Mouse (Mus musculus): ENCODE measurements around the gene Adora3.

The Adora3 gene

GRCm38 (mm10) chr3:105870558-105870957 lies at the start of gene Adora3, which contains the start of gene Tmigd3:
Gene Adora3, plus strand, starts transcription at chr3:105870858.
Gene Tmigd3, plus strand, starts transcription at chr3:105870903.
- no peak for DNase-seq (ENCODE audit: low spot score)

GRCm38 (mm10) chr3:105821504-105821903 lies 49.2 kb upstream of the Adora3 start:
- DNase-seq (ENCODE audit: low spot score) = no peak

- DNase-seq (ENCODE audit: low spot score) = no peak
Observed at GRCm38 (mm10) chr3:105823609-105824008, 47.0 kb upstream of the Adora3 start.

GRCm38 (mm10) chr3:105824103-105824502 lies 46.6 kb upstream of the Adora3 start:
- no peak for DNase-seq (ENCODE audit: low spot score)

GRCm38 (mm10) chr3:105824704-105825103 lies 46.0 kb upstream of the Adora3 start:
- no peak for DNase-seq (ENCODE audit: low spot score)

GRCm38 (mm10) chr3:105825501-105826161 lies 45.0 kb upstream of the Adora3 start:
- DNase-seq (ENCODE audit: low spot score) = no peak

GRCm38 (mm10) chr3:105831584-105831983 lies 39.1 kb upstream of the Adora3 start:
- DNase-seq (ENCODE audit: low spot score) = no peak

- no peak for DNase-seq (ENCODE audit: low spot score)
Observed at GRCm38 (mm10) chr3:105835875-105836274, 34.8 kb upstream of the Adora3 start.

- no peak for DNase-seq (ENCODE audit: low spot score)
Observed at GRCm38 (mm10) chr3:105836883-105837282, 33.8 kb upstream of the Adora3 start.

GRCm38 (mm10) chr3:105838655-105839054 lies 32.0 kb upstream of the Adora3 start:
- no peak for DNase-seq (ENCODE audit: low spot score)

- DNase-seq (ENCODE audit: low spot score) = no peak
Observed at GRCm38 (mm10) chr3:105839836-105840235, 30.8 kb upstream of the Adora3 start.

GRCm38 (mm10) chr3:105846294-105847069 lies 24.2 kb upstream of the Adora3 start:
- no peak for DNase-seq (ENCODE audit: low spot score)

- no peak for DNase-seq (ENCODE audit: low spot score)
Observed at GRCm38 (mm10) chr3:105853781-105854180, 16.9 kb upstream of the Adora3 start.

GRCm38 (mm10) chr3:105854786-105855185 lies 15.9 kb upstream of the Adora3 start:
- no peak for DNase-seq (ENCODE audit: low spot score)

- no peak for DNase-seq (ENCODE audit: low spot score)
Observed at GRCm38 (mm10) chr3:105857513-105857912, 13.1 kb upstream of the Adora3 start.

- no peak for DNase-seq (ENCODE audit: low spot score)
Observed at GRCm38 (mm10) chr3:105861747-105862366, 8.8 kb upstream of the Adora3 start.

GRCm38 (mm10) chr3:105864123-105864522 lies 6.5 kb upstream of the Adora3 start:
- no peak for DNase-seq (ENCODE audit: low spot score)

GRCm38 (mm10) chr3:105865122-105865521 lies 5.5 kb upstream of the Adora3 start:
- no peak for DNase-seq (ENCODE audit: low spot score)

GRCm38 (mm10) chr3:105868135-105868534 lies 2.5 kb upstream of the Adora3 start:
- DNase-seq (ENCODE audit: low spot score) = no peak

GRCm38 (mm10) chr3:105872034-105872433 lies 1.4 kb downstream of the Adora3 start:
- peak; percentile 10 for DNase-seq (ENCODE audit: low spot score)

- no peak for DNase-seq (ENCODE audit: low spot score)
Observed at GRCm38 (mm10) chr3:105872579-105872978, 1.9 kb downstream of the Adora3 start.

- no peak for DNase-seq (ENCODE audit: low spot score)
Observed at GRCm38 (mm10) chr3:105873451-105874445, 3.1 kb downstream of the Adora3 start.
